Mouse (Mus musculus): ENCODE results near the gene Col11a2.

The Col11a2 gene

GRCm38 (mm10) chr17:34104804-34105203, 65.6 kb downstream of the Col11a2 start:
- DNase-seq (ENCODE audit: low spot score in 2 of 2) = no peak

DNA sequence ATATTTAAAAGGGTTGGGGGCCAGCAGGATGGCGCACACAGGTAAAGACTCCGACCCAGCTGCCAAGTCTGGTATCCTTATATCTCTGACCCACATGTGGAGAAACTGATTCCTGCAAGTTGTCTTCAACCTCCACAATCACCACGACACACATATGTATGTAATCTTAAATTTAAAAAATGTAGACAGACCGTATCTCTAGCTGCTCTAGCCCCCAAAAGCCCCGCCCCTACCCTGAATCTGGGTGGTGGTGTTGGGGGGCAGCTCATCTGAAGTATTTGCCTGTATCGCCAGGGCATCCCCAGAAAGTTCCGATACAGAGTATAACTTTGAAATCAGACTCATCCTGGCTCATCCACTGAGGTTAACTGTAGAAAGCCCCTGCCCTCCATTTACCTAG, 67.3 kb downstream of the Col11a2 start:
- DNase-seq (ENCODE audit: low spot score in 2 of 2) = no peak

- DNase-seq (ENCODE audit: low spot score in 2 of 2) = no peak
Measured at GRCm38 (mm10) chr17:34107109-34107867, 68.1 kb downstream of the Col11a2 start.

GRCm38 (mm10) chr17:34108460-34108859, 69.2 kb downstream of the Col11a2 start:
- DNase-seq (ENCODE audit: low spot score in 2 of 2) = no peak

GRCm38 (mm10) chr17:34109038-34109805, 70.0 kb downstream of the Col11a2 start:
- no peak for DNase-seq (ENCODE audit: low spot score in 2 of 2)

DNA sequence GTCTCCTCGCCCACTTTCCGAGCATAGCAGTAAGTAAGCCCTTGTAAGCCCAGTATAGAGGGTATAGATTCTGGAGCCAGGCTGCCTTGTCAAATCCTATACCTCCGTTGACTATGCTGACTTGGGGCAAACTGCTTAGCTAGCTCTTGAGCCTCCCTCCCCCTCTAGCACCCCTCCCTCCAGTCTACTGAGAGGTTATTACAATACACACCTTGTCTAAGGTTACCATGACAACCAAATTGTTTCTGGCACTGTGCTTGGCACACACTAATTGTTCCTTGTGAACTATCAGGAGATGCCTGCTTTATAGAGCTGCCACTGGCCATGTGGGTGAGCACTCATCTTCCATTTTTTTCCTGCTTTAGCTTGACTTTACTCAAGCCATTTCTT, 70.6 kb downstream of the Col11a2 start:
- no peak for DNase-seq (ENCODE audit: low spot score in 2 of 2)

GRCm38 (mm10) chr17:34110309-34110708, 71.1 kb downstream of the Col11a2 start:
- no peak for DNase-seq (ENCODE audit: low spot score in 2 of 2)

GRCm38 (mm10) chr17:34114114-34114513, 74.9 kb downstream of the Col11a2 start:
- no peak for DNase-seq (ENCODE audit: low spot score in 2 of 2)

Measured in natural killer cell, adult 2 months (primary cell).